Mouse (Mus musculus): ENCODE measurements around the gene Kti12.

- TF ChIP-seq POLR2A (IDR thresholded peaks at IDR 0.05; ENCODE audit: insufficient read depth, low read depth, low read length) (no peak), CTCF (IDR thresholded peaks at IDR 0.05) (no peak), EP300 (IDR thresholded peaks at IDR 0.05; ENCODE audit: insufficient read depth, low read depth, low read length) (no peak)
Observed at GRCm38 (mm10) chr4:108845824-108846569, 1.6 kb upstream of the Kti12 start.
